Mouse (Mus musculus) myocyte (in vitro differentiated cells): ENCODE data around the gene Tmem150a. TPM values are rescaled to one million over a fixed set of nuclear protein-coding genes. Genes with fewer than 3 reads are reported as not detected.

Experiments
- H3K27me3 ChIP-seq: one replicate; pipeline ENCODE4 v1.6.1; 2011; ENCODE audit not compliant: control insufficient read depth, insufficient read depth, insufficient read length
- H3K36me3 ChIP-seq: one replicate; pipeline ENCODE4 v1.6.1; 2011; ENCODE audit not compliant: control insufficient read depth, insufficient read depth
- H3K4me2 ChIP-seq: one replicate; pipeline ENCODE4 v1.6.1; 2011; ENCODE audit warnings: low read depth, control low read depth
- H3K4me3 ChIP-seq: one replicate; pipeline ENCODE4 v1.5.1; 2011; ENCODE audit warnings: mild to moderate bottlenecking, control low read depth, moderate library complexity
- H3K79me2 ChIP-seq: one replicate; pipeline ENCODE4 v1.6.1; 2011; ENCODE audit not compliant: control insufficient read depth, insufficient read depth
- H3ac ChIP-seq: one replicate; pipeline ENCODE4 v1.6.1; 2011; ENCODE audit not compliant: control insufficient read depth, insufficient read length
- CEBPB ChIP-seq: IDR thresholded peaks from 2 replicates; pipeline ENCODE4 v1.6.1; 2011; ENCODE audit warnings: mild to moderate bottlenecking, moderate library complexity; ENCODE audit not compliant: poor library complexity, insufficient read depth, severe bottlenecking
- E2F4 ChIP-seq: IDR thresholded peaks from one replicate; pipeline ENCODE4 v1.6.1; 2011; ENCODE audit warnings: mild to moderate bottlenecking, control low read depth, moderate library complexity; ENCODE audit not compliant: insufficient read depth
- MAX ChIP-seq: IDR thresholded peaks from one replicate; pipeline ENCODE4 v1.6.1; 2011; ENCODE audit warnings: low read depth, mild to moderate bottlenecking, control low read depth
- MYOD1 ChIP-seq, 3 experiments: IDR thresholded peaks; one replicate each; pipeline ENCODE4 v1.6.1; 2011; ENCODE audit warnings: control low read depth in 2 of 3, low read depth in 2 of 3, mild to moderate bottlenecking in 2 of 3, moderate library complexity in 1 of 3; ENCODE audit not compliant: insufficient read length in 2 of 3, control insufficient read depth in 1 of 3
- MYOG ChIP-seq, 3 experiments: IDR thresholded peaks; one replicate each; pipeline ENCODE4 v1.6.1; 2011; ENCODE audit warnings: control low read depth in 2 of 3, low read depth in 2 of 3, mild to moderate bottlenecking in 2 of 3; ENCODE audit not compliant: insufficient read length in 2 of 3, control insufficient read depth in 1 of 3, insufficient read depth in 1 of 3
- POLR2A ChIP-seq: IDR thresholded peaks from one replicate; pipeline ENCODE4 v1.6.1; 2011; ENCODE audit warnings: low read depth, mild to moderate bottlenecking, control low read depth, moderate library complexity; ENCODE audit not compliant: insufficient read length
- POLR2AphosphoS2 ChIP-seq: IDR thresholded peaks from one replicate; pipeline ENCODE4 v1.6.1; 2011; ENCODE audit warnings: low read depth, control low read depth; ENCODE audit not compliant: insufficient read length
- REST ChIP-seq: IDR thresholded peaks from one replicate; pipeline ENCODE4 v1.6.1; 2011; ENCODE audit warnings: mild to moderate bottlenecking, control low read depth, moderate library complexity; ENCODE audit not compliant: insufficient read depth, insufficient read length
- SRF ChIP-seq: IDR thresholded peaks from one replicate; pipeline ENCODE4 v1.6.1; 2011; ENCODE audit warnings: low read depth; ENCODE audit not compliant: control insufficient read depth, insufficient read length
- TCF12 ChIP-seq: IDR thresholded peaks from one replicate; pipeline ENCODE4 v1.6.1; 2011; ENCODE audit warnings: mild to moderate bottlenecking, control low read depth; ENCODE audit not compliant: poor library complexity, insufficient read depth, severe bottlenecking
- TCF3 ChIP-seq: IDR thresholded peaks from one replicate; pipeline ENCODE4 v1.6.1; 2011; ENCODE audit warnings: low read depth, control low read depth; ENCODE audit not compliant: insufficient read length
- USF1 ChIP-seq: IDR thresholded peaks from one replicate; pipeline ENCODE4 v1.6.1; 2011; ENCODE audit warnings: low read depth, mild to moderate bottlenecking, control low read depth, moderate library complexity
- polyA plus RNA-seq: library from polyadenylated mRNA; unstranded; fragments of >200 nt; fragmentation: generic; extraction: Trizol; gene quantifications from one replicate; pipeline ENCODE4 v1.2.1, GENCODE M21; 2012; ENCODE audit warnings: missing spikeins

The Tmem150a gene
- polyA plus RNA-seq, 1 experiment, result 26.7 TPM

DNA sequence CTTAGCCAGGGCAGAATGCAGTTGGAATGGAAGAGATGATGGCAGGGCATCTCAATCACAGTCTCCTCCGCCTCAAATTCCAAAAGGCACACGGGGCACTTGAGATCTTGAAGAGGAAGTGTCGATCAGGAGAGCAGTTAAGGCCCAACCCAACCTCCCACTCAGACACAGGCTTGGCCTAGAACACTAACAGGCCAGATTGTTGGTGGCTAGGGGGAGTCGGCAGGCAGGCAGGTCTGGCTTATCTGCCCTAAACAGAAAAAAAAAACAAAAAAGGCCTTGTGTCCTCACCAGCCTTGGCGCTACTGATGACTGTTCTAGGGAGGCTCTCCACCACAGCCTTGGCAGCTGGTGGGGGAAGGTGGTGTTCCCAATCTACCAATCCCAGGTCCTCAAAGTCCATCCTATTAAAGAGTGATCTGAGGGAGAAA lies 5.9 kb downstream of the Tmem150a start:
- Histone ChIP-seq H3K4me3 (peak overlapping the region; percentile 69), H3K27me3 (no peaks in the 10 kb centered on the region), H3K36me3 (peaks cover 8% of the 10 kb centered on the region), H3K79me2 (peaks cover 14% of the 10 kb centered on the region), H3K4me2 (peak overlapping the region; percentile 95), H3ac (peak overlapping the region; percentile 58)
- TF ChIP-seq POLR2A, result peak; percentile 13
- no peak for TF ChIP-seq MAX
- TF ChIP-seq TCF3, result no peak
- TF ChIP-seq REST, result no peak
- peak; percentile 52 for TF ChIP-seq POLR2AphosphoS2

DNA sequence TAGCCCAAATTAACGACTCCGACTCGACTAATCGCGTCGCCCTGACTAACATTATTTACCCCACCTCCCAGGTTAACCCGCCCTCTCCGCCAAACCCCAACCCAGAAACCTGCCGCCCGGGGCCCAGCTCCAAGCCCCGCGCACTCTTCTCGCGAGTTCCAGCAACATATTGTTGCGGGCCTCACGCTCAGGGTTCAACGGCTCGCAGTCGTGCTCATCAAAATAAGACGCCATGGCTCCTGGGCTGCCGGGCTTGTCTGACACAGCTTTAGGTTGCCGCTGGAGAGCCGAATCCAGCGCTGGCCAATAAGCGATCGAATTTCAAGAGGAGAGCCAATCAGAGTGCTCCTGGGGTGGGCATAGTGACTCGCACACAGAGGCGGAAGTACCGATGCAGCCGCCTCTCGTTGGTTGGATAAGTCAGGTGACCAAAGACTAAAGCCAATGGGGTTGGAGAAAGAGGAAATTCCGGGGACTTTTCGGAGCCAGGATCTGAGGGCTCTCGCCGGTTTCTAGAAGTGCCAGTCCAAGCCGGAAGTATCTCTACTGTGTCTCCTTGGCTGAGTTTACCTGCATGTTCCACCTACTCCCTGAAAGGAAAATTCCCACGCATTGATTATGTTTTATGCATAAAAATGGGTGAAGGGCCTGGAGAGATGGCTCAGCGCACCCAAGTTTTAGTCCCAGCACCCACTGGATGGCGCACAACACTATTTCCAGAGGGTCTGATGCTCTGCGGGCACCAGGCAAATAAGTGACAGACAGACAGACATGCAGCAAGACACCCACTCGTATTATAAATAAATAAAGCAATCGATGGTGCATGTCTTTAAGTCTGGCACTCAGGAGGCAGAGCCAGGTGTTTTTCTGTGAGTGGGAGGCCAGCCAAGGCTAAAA lies 7.1 kb downstream of the Tmem150a start:
- Histone ChIP-seq H3K27me3 (no peaks in the 10 kb centered on the region), H3K4me3 (peak overlapping the region; percentile 69), H3K79me2 (peaks cover 14% of the 10 kb centered on the region), H3ac (peak overlapping the region; percentile 58), H3K36me3 (peaks cover 8% of the 10 kb centered on the region), H3K4me2 (peak overlapping the region; percentile 95)
- no peak for TF ChIP-seq SRF
- no peak for TF ChIP-seq REST
- no peak for TF ChIP-seq MYOD1 (IDR thresholded peaks at IDR 0.05; ENCODE audit: control insufficient read depth in 1 of 3, insufficient read length in 2 of 3, low read depth in 2 of 3)
- peak; percentile 94 for TF ChIP-seq USF1
- TF ChIP-seq TCF3, result no peak
- TF ChIP-seq POLR2A, result peak; percentile 67
- TF ChIP-seq POLR2AphosphoS2, result peak; percentile 72
- no peak for TF ChIP-seq TCF12
- TF ChIP-seq MYOG (IDR thresholded peaks at IDR 0.05; ENCODE audit: control insufficient read depth in 1 of 3, insufficient read depth in 1 of 3, insufficient read length in 2 of 3, low read depth in 2 of 3), result no peak
- peak; percentile 50 for TF ChIP-seq E2F4
- TF ChIP-seq CEBPB, result no peak
- no peak for TF ChIP-seq MAX

DNA sequence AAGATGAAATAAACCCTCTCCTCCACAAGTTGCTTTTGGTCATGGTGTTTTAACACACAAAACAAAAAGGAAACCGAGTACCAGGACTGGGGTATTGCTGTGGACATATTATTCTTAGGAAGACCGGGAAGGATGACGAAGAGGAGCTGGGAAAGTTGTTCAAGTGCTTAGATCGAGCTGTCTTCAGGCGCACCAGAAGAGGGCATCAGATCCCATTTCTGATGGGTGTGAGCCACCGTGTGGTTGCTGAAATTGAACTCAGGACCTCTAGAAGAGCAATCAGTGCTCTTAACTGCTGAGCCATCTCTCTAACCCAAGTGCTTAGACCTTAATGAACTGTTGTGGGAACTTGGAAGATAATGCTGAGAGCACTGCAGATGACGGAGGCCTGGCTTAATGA lies 8.8 kb downstream of the Tmem150a start:
- Histone ChIP-seq H3K4me2 (no peak overlapping the region), H3K4me3 (no peak overlapping the region), H3K36me3 (peaks cover 11% of the 10 kb centered on the region), H3K27me3 (no peaks in the 10 kb centered on the region), H3K79me2 (peaks cover 14% of the 10 kb centered on the region), H3ac (no peak overlapping the region)
- no peak for TF ChIP-seq SRF
- no peak for TF ChIP-seq TCF3

DNA sequence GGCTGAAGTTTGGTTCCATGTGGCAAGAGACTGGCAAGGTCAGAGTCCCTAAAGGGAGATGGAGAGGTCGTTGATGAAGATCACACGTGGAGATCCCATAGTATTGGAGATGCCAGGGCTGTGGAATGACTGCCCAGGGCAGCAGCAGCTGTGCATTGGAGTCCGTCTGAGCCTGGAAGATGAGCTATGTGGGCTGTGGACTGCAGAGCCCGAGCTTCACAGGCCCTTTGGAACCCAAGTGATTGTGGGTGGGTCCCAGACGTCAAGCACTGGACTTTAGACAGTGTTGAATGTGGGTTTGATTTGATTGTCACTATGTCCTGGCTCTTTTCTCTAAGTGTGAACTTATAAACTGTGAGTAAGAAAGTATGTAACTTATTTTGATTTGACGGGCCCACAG lies 9.7 kb downstream of the Tmem150a start:
- peaks cover 4% of the 10 kb centered on the region for H3K36me3 ChIP-seq
- H3K79me2 ChIP-seq, result peaks cover 14% of the 10 kb centered on the region
- no peak for TF ChIP-seq E2F4
- no peak for TF ChIP-seq CEBPB
- no peak for TF ChIP-seq POLR2A
- no peak for TF ChIP-seq TCF12
- no peak for TF ChIP-seq USF1
- peak in 2 of 3 experiments; percentile 39 to 48 for TF ChIP-seq MYOD1 (IDR thresholded peaks at IDR 0.05; ENCODE audit: control insufficient read depth in 1 of 3, insufficient read length in 2 of 3, low read depth in 2 of 3)
- no peak for TF ChIP-seq TCF3
- TF ChIP-seq MAX, result no peak
- peak in 1 of 3 experiments; percentile 72 for TF ChIP-seq MYOG (IDR thresholded peaks at IDR 0.05; ENCODE audit: control insufficient read depth in 1 of 3, insufficient read depth in 1 of 3, insufficient read length in 2 of 3, low read depth in 2 of 3)
- peak; percentile 85 for TF ChIP-seq POLR2AphosphoS2
- H3K27me3 ChIP-seq, result no peaks in the 10 kb centered on the region
- no peak overlapping the region for H3K4me2 ChIP-seq
- H3ac ChIP-seq, result no peak overlapping the region
- H3K4me3 ChIP-seq, result no peak overlapping the region

DNA sequence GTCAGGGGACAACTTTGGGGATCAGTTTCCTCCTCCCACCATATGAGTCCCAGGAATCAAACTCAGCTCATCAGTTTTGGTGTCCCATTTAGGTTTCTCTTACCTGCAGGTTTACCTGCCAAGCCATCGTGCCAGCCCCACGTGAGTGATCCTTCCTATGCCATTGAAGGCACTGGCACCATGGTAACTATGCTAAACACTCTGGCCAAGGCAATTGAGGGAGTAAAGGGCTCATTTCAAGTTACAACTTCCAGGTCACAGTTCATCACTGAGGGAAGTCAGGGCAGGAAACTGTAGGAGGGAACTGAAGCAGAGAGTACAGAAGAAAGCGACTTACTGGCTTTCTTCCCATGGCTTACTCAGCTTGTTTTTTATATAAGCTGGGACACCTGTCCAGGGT lies 11.1 kb downstream of the Tmem150a start:
- TF ChIP-seq POLR2AphosphoS2 (peak; percentile 65), POLR2A (no peak)
- Histone ChIP-seq H3K27me3 (no peaks in the 10 kb centered on the region), H3K4me2 (no peak overlapping the region), H3K36me3 (peaks cover 3% of the 10 kb centered on the region), H3K4me3 (no peak overlapping the region), H3ac (no peak overlapping the region), H3K79me2 (peaks cover 8% of the 10 kb centered on the region)
